Mouse (Mus musculus) retina, postnatal 7 days (tissue): ENCODE data around the gene Myo5c.

Experiments used
- DNase-seq: peaks from one replicate; pipeline ENCODE4 v3.0.0-alpha.2; 2012; ENCODE audit warnings: low read depth, low spot score

Myo5c gene

DNA sequence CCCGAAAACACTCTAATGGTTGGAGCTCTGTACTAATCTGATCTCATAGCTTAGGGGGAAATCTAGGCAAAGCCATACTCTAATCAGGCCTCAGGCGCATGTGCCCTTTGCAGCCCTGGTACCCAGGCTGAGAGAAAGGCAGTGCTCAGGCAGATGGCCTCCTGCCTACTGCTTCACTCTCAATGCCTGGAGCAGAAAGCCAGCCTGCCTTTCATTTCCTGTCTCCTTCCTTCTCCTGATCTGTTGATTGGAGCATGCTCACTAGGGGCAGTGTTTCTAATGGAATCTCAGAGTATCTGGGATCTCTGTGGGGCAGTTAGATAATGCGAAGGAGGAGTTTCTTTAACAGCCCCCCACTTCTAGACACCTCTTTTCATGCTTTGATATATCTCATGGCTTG lies 87.5 kb downstream of the Myo5c start:
- peak; percentile 53 for DNase-seq

DNA sequence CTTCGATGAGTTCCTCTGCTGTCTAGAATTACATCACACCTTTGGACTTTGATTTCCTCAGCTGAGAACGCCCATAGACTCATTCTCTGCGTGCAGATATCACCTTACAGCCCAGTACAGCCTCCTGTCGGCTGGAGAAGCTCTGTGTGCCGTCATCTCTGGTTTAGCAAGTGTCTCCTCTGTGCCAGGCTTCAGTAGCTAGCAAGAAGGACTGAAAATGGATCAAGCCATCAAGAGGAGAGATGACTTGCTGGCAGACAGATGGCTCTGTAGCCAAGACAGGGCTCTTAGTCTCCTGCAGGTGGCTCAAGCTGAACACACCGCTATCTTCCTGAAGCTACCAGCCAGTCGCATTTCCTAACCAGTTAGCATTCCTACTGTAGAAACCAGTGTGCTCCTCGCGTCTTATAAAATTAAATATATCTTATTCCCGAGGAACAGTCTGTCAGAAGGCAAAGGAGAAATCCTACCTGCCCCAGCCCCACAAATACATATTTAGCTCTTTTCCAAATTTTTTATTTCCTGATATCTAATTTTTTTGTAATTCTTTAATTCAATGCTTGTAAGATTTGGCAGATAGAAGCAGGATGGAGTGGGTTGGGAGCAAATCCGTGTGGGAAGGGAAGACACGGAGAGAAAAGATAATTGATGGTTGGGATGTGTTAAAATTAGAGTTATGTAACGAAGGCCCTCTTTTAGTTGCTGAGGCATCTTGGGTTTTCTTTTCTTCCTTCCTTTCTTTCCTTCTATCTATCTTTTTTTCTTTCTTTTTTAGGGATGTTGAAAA lies 90.5 kb downstream of the Myo5c start:
- no peak for DNase-seq

DNA sequence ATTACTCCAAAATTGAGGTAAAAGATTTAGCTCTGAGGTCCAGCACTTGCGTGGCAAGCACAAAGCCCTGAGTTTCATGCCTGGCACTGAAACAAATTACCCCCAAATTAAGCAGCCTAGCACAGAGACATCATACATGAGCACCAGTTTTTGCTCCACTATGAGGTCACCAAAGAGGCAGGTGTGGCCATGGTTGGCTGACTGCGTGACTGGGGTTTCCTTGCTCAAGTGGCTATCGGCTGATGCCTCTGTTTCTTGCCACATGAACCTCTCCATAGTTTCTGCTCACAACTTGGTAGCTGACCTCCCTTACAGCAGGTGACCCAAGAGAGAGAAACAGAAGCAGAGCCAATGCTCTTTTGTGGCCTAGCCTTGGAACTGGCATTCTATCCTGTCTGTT lies 96.2 kb downstream of the Myo5c start:
- DNase-seq: no peak

DNA sequence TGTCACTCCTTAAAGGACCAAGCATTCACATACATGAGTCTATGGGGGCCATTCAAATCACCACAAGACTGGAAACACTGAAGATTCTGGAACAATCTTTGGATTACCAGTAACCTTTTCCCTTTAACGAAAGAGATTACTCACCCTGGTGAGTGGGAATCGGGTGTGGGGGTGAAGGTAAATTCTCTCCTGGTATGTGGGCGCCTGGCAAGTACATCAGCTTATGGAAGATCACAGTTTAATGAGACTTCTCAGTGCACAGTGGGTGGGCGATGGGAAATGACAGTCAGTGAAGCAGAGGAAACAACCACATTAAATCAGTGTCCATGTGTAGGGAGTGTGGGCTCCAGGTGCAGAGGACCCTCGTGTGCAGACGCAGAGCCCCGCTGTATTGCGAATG lies 99.0 kb downstream of the Myo5c start:
- DNase-seq: no peak

DNA sequence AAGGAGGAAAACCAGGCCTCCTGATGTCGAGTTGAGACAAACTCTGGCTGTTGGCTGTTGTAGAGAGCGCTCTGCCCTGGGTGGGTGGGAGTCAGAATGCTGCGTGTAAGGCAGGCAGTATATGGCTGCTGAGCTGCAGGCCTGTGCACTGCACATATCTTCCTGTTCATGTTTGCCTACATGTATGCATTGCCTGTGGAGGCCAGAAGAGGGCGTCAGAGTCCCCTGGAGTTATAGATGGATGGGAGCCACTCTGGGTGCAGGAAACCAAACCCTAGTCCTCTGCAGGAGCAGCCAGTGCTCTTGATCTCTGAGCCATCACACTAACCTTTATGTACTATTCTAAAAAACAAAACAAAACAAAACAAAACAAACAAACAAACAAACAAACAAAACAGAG lies 102.6 kb downstream of the Myo5c start:
- no peak for DNase-seq

DNA sequence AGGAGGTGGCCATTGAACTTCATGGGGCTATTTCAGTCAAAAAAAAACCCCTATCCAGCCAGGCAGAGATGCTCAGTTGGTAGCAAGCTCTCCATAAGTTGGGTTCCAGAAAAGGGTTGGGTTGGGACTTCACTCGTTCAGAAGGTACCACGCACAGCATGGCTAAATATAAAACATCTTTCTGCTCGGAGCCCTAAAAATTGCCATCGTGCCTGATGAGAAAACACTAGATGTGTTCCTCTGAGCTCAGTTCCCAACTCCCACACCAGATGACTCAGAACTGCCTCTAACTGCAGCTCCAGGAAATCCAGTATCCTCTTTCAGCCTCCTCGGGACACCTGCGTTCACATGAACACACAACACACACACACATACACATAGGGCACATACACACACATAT lies 106.2 kb downstream of the Myo5c start:
- no peak for DNase-seq

DNA sequence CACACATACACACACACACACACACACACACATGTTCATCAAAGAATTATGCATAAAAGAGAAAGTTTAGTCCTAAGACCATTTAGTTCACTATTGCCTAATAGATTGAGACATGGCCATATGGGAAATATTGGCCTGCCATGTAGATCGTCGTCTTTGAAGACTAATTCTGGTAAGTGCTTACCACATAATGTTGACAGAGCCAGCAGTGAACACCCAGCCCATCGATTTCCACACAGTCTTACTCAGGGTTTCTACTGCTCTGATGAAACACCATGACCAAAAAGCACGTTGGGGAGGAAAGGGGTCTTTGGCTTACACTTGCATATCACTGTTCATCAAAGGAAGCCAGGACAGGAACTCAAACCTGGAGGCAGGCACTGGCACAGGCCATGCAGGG lies 110.6 kb downstream of the Myo5c start:
- DNase-seq: no peak

DNA sequence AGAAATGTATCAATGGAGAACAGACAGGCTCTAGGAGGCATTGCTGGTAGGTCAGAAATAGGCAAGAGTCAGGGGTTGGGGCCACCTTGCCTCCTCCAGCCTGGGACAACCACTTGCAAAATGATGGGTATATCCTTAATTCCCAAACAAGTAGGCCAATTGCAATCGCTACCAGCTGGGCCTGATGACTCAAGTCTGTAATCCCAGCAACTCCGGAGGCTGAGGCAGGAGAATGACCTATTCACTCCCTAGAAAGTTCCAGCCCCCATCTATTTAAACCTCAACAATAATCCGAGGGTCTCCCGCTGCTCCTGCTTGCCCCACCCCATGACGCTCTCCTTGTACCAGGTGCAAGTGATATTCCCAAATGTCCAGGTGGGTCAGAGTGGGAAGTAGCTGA lies 115.6 kb downstream of the Myo5c start, which contains the start of gene Bcl2l10:
Bcl2l10 (plus strand) TSS at position 301 of the 400 bp plus-strand sequence.
- no peak for DNase-seq

DNA sequence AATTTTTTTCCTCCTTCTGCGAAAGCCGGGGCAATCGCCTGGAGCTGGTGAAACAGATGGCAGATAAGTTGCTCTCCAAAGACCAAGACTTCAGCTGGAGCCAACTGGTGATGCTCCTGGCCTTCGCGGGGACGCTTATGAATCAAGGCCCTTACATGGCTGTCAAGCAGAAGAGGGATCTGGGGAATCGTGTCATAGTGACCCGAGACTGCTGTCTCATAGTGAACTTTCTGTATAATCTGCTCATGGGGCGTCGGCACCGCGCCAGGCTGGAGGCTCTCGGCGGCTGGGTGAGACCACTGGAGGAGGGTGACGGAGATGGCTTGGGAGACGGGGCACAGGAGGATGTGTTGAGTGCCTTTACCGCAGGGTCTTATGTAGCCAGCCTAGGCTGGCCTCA lies 116.2 kb downstream of the Myo5c start:
- no peak for DNase-seq

DNA sequence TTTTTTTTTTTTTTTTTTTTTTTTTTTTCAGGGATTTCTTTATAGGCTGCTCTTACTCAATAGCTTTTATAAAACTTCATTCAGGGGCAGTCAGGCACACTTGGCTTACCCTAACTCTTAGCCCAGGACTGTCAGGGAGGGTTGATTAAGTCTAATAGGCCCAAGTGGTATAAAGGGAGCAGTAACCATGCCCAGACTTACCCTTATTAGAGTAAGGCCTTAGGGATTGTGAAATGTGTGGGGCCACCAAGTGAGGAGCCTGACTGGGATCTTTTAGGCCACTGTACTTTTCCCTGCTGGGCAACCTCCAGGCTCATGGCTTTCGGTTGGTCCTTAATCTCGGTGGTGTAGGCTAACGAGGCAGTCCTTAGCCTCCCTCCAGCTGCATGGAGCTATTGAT lies 116.8 kb downstream of the Myo5c start:
- no peak for DNase-seq

DNA sequence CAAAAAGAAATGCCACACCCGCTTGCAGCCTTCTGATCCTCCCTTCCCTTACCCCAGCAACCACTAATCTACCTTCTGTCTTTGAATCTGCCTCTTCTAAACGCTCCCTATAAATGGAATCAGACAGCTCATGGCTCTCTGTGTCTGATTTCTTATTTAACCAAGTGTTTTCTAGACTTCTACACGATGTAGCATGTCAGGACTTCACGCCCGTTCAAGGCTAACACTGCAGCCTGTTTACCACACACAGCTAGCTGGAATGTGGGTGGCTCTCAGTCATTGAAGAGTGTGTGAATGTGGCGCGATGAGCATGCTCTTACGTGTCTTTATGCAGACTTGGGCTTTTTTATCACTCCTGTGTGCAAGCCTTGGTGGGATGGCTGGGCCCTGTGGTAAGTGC lies 121.3 kb downstream of the Myo5c start:
- no peak for DNase-seq
